Mouse (Mus musculus) lung, postnatal 0 days (tissue): Measurements from ENCODE around the gene Flt3.

Source experiments
- CTCF ChIP-seq: IDR thresholded peaks from 2 replicates; pipeline ENCODE4 v1.5.1; 2016; ENCODE audit warnings: antibody characterized with exemption, mild to moderate bottlenecking
- EP300 ChIP-seq: IDR thresholded peaks from 2 replicates; pipeline ENCODE4 v1.6.1; 2016; ENCODE audit warnings: antibody characterized with exemption, mild to moderate bottlenecking, control low read depth

DNA sequence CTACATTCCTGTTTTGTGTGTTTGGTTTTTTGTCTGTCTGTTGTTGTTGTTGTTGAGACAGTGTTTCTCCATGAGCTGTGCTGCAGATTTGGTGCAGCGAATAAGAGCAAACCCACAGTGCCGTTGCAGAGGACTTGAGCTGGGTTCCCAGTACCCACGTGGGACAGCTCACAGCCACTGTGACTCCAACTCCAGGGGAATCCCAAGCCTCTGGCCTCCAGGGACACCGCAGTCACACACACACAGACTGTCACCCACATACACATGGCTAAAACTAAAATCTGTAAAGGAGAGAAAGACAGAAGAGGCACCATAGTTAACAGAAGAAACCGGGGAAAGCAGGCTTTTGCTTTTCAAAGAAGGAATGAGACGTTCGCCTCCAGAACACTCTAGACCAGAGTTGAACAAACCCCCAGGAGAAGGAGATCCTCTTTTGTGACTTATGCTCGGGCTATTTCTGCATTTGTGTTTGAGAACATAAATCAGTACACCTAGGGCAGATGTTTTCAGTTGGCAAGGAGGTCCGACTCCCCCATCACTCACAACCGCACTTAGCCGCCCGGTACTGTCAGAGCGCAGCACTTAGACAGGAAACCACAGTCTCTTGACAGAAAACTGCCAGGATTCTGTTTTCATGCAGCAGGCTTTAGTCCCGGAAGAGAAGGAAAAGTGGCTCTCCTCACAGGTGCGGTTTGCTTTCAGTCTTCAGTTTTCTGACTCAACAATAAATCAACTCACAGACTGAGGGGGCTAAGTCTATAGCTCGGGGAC is 34.1 kb downstream of the Flt3 start:
- no peak for TF ChIP-seq CTCF
- no peak for TF ChIP-seq EP300
